Mouse (Mus musculus) kidney, embryonic 14.5 days (tissue): Measurements from ENCODE around the gene Nxn. TPM values are rescaled to one million over a fixed set of nuclear protein-coding genes. Genes with fewer than 3 reads are reported as not detected.

Source experiments
- ATAC-seq: fragments of 200-750 bp; cut with Nextera tagmentation; 2 replicates; pipeline ENCODE4 v1.8.0; 2017; ENCODE audit warnings: moderate number of reproducible peaks, mild to moderate bottlenecking, moderate TSS enrichment, moderate library complexity; ENCODE audit not compliant: low FRiP score, low TSS enrichment
- H3K27ac ChIP-seq: fragments of 300-500 bp; sonication (generic); 2 replicates; pipeline ENCODE4 v1.5.1; 2014; ENCODE audit warnings: low read depth, mild to moderate bottlenecking, low read length, moderate library complexity, mixed read lengths
- H3K27me3 ChIP-seq: fragments of 300-500 bp; sonication (generic); 2 replicates; pipeline ENCODE4 v1.6.1; 2014; ENCODE audit warnings: mild to moderate bottlenecking, low read length; ENCODE audit not compliant: control insufficient read depth, insufficient read depth
- H3K36me3 ChIP-seq: fragments of 300-500 bp; sonication (generic); 2 replicates; pipeline ENCODE4 v1.6.1; 2014; ENCODE audit warnings: low read length, mixed read lengths; ENCODE audit not compliant: control insufficient read depth, insufficient read depth
- H3K4me1 ChIP-seq: fragments of 300-500 bp; sonication (generic); 2 replicates; pipeline ENCODE4 v1.6.1; 2014; ENCODE audit warnings: low read length, mixed read lengths; ENCODE audit not compliant: control insufficient read depth, insufficient read depth
- H3K4me2 ChIP-seq: fragments of 300-500 bp; sonication (generic); replicated peaks from 2 replicates; pipeline ENCODE4 v1.6.1; 2014; ENCODE audit warnings: low read depth, mild to moderate bottlenecking, low read length
- H3K4me3 ChIP-seq: fragments of 300-500 bp; sonication (generic); 2 replicates; pipeline ENCODE4 v1.5.1; 2014; ENCODE audit warnings: mild to moderate bottlenecking, low read length
- H3K9ac ChIP-seq: fragments of 300-500 bp; sonication (generic); 2 replicates; pipeline ENCODE4 v1.6.1; 2014; ENCODE audit warnings: low read depth, mild to moderate bottlenecking, low read length, moderate library complexity
- H3K9me3 ChIP-seq: fragments of 300-500 bp; sonication (generic); 2 replicates; pipeline ENCODE4 v1.6.1; 2016; ENCODE audit warnings: low read length; ENCODE audit not compliant: control insufficient read depth
- WGBS: fragments of 180-500 bp; shearing (Covaris S2); extraction: QIAGEN DNeasy Blood & Tissue Kit; methylation state at CpG from one replicate; pipeline ENCODE4 v1.1.7; 2014; 5-methylcytosine and 5-hydroxymethylcytosine counted together
- polyA plus RNA-seq: library from polyadenylated mRNA; unstranded; fragments of >200 nt; fragmentation: Nextera tagmentation; extraction: Ambion mirVana; gene quantifications from 2 replicates; pipeline ENCODE4 v1.2.1, GENCODE M21; 2014

The Nxn gene
- polyA plus RNA-seq, 1 experiment from 2014 or later, result 38.0 TPM

GRCm38 (mm10) chr11:76392996-76393395, 5.9 kb downstream of the Nxn start:
- Histone ChIP-seq H3K9me3 (peaks cover 10% of the 10 kb centered on the region), H3K4me3 (no peak overlapping the region), H3K4me2 (no peak overlapping the region), H3K9ac (no peak overlapping the region), H3K36me3 (no peaks in the 10 kb centered on the region), H3K4me1 (0 out of 2 replicates have a peak, but pooled peaks cover 3% of the 10 kb centered on the region), H3K27ac (no peak overlapping the region), H3K27me3 (no peaks in the 10 kb centered on the region)
- ATAC-seq, result no peak
- WGBS, result 86% methylated on average over 11 of the region's 11 CpGs

GRCm38 (mm10) chr11:76392532-76392931, 6.4 kb downstream of the Nxn start:
- ATAC-seq, result no peak
- Histone ChIP-seq H3K27ac (no peak overlapping the region), H3K27me3 (no peaks in the 10 kb centered on the region), H3K9me3 (peaks cover 10% of the 10 kb centered on the region), H3K9ac (no peak overlapping the region), H3K4me1 (0 out of 2 replicates have a peak, but pooled peaks cover 3% of the 10 kb centered on the region), H3K4me2 (no peak overlapping the region), H3K36me3 (no peaks in the 10 kb centered on the region), H3K4me3 (no peak overlapping the region)
- 82% methylated on average over 7 of the region's 7 CpGs for WGBS

GRCm38 (mm10) chr11:76388711-76389110, 10.2 kb downstream of the Nxn start:
- no peak for ATAC-seq
- Histone ChIP-seq H3K9me3 (peaks cover 10% of the 10 kb centered on the region), H3K9ac (no peak overlapping the region), H3K4me2 (no peak overlapping the region), H3K27ac (no peak overlapping the region), H3K36me3 (no peaks in the 10 kb centered on the region), H3K27me3 (no peaks in the 10 kb centered on the region), H3K4me3 (no peak overlapping the region), H3K4me1 (0 out of 2 replicates have a peak, but pooled peaks cover 9% of the 10 kb centered on the region)
- 50% methylated on average over 7 of the region's 7 CpGs for WGBS

- H3K4me3 ChIP-seq, result no peak overlapping the region
- no peaks in the 10 kb centered on the region for H3K27me3 ChIP-seq
- no peak overlapping the region for H3K9ac ChIP-seq
- no peaks in the 10 kb centered on the region for H3K36me3 ChIP-seq
- 100% methylated on average over 1 of the region's 1 CpGs for WGBS
- no peak overlapping the region for H3K27ac ChIP-seq
- H3K4me2 ChIP-seq, result no peak overlapping the region
- no peak for ATAC-seq
- H3K4me1 ChIP-seq, result peaks cover 16% of the 10 kb centered on the region; the same call in 1 of the 2 replicates
- H3K9me3 ChIP-seq, result peaks cover 8% of the 10 kb centered on the region
Measured at GRCm38 (mm10) chr11:76387097-76387496, 11.8 kb downstream of the Nxn start.

- ATAC-seq, result no peak
- WGBS, result 46% methylated on average over 3 of the region's 3 CpGs
- Histone ChIP-seq H3K4me3 (no peak overlapping the region), H3K4me2 (no peak overlapping the region), H3K4me1 (peaks cover 16% of the 10 kb centered on the region; the same call in 1 of the 2 replicates), H3K36me3 (no peaks in the 10 kb centered on the region), H3K9ac (no peak overlapping the region), H3K27me3 (no peaks in the 10 kb centered on the region), H3K9me3 (0 out of 2 replicates have a peak, but pooled peaks cover 1% of the 10 kb centered on the region), H3K27ac (no peak overlapping the region)
Measured at GRCm38 (mm10) chr11:76385746-76386145, 13.2 kb downstream of the Nxn start.

GRCm38 (mm10) chr11:76385017-76385416, 13.9 kb downstream of the Nxn start:
- peaks cover 23% of the 10 kb centered on the region for H3K4me1 ChIP-seq
- H3K9ac ChIP-seq, result no peak overlapping the region
- no peaks in the 10 kb centered on the region for H3K27me3 ChIP-seq
- no peak overlapping the region for H3K4me3 ChIP-seq
- H3K4me2 ChIP-seq, result no peak overlapping the region
- H3K27ac ChIP-seq, result no peak overlapping the region
- no peaks in the 10 kb centered on the region for H3K36me3 ChIP-seq
- ATAC-seq, result no peak
- H3K9me3 ChIP-seq, result no peaks in the 10 kb centered on the region
- WGBS, result 74% methylated on average over 4 of the region's 4 CpGs

GRCm38 (mm10) chr11:76384307-76384706, 14.6 kb downstream of the Nxn start:
- 93% methylated on average over 5 of the region's 5 CpGs for WGBS
- no peak overlapping the region for H3K9ac ChIP-seq
- ATAC-seq, result no peak
- H3K27ac ChIP-seq, result no peak overlapping the region
- H3K4me2 ChIP-seq, result no peak overlapping the region
- H3K9me3 ChIP-seq, result no peaks in the 10 kb centered on the region
- no peaks in the 10 kb centered on the region for H3K36me3 ChIP-seq
- no peak overlapping the region for H3K4me3 ChIP-seq
- peaks cover 28% of the 10 kb centered on the region for H3K4me1 ChIP-seq
- H3K27me3 ChIP-seq, result no peaks in the 10 kb centered on the region

GRCm38 (mm10) chr11:76382711-76383324, 16.1 kb downstream of the Nxn start:
- no peak for ATAC-seq
- Histone ChIP-seq H3K4me3 (no peak overlapping the region), H3K36me3 (no peaks in the 10 kb centered on the region), H3K27me3 (no peaks in the 10 kb centered on the region), H3K27ac (no peak overlapping the region), H3K4me2 (no peak overlapping the region), H3K9ac (no peak overlapping the region), H3K4me1 (peaks cover 25% of the 10 kb centered on the region), H3K9me3 (no peaks in the 10 kb centered on the region)
- 59% methylated on average over 13 of the region's 13 CpGs for WGBS

GRCm38 (mm10) chr11:76381201-76381885, 17.6 kb downstream of the Nxn start:
- H3K9me3 ChIP-seq, result no peaks in the 10 kb centered on the region
- no peaks in the 10 kb centered on the region for H3K27me3 ChIP-seq
- H3K4me1 ChIP-seq, result peaks cover 25% of the 10 kb centered on the region
- no peak overlapping the region for H3K9ac ChIP-seq
- no peak overlapping the region for H3K27ac ChIP-seq
- H3K4me2 ChIP-seq, result no peak overlapping the region
- ATAC-seq, result no peak
- H3K4me3 ChIP-seq, result no peak overlapping the region
- 55% methylated on average over 15 of the region's 15 CpGs for WGBS
- no peaks in the 10 kb centered on the region for H3K36me3 ChIP-seq
